Mouse (Mus musculus): ENCODE data around the gene Zswim1. TPM values are rescaled to one million over a fixed set of nuclear protein-coding genes. Genes with fewer than 3 reads are reported as not detected.
"Not testable (repeated sequence)": the region's sequence is repeated elsewhere in the genome, so short reads cannot be mapped to it uniquely, and the experiment has no call there.

Gene Zswim1
- total RNA-seq, 2 experiments from 2014 or later, result 3.3 to 4.6 TPM

GRCm38 (mm10) chr2:164823181-164823585, 697 bp downstream of the Zswim1 start:
- no peak for DNase-seq
- intact Hi-C loops (cut with DNase I; ENCODE audit: low total_unique reads), result no loop called here

- intact Hi-C loops (cut with DNase I; ENCODE audit: low total_unique reads), result no loop called here
- no peak for DNase-seq
These were observed 1.5 kb downstream of the Zswim1 start for GRCm38 (mm10) chr2:164823969-164824368.

GRCm38 (mm10) chr2:164825521-164825920, 3.0 kb downstream of the Zswim1 start:
- intact Hi-C loops (cut with DNase I; ENCODE audit: low total_unique reads), result no loop called here

GRCm38 (mm10) chr2:164827146-164827850, 4.8 kb downstream of the Zswim1 start:
- no peak for DNase-seq
- intact Hi-C loops (cut with DNase I; ENCODE audit: low total_unique reads), result no loop called here

More at GRCm38 (mm10) chr2:164825521-164825920, 3.0 kb downstream of the Zswim1 start:
- DNase-seq, result no peak

- intact Hi-C loops (cut with DNase I; ENCODE audit: low total_unique reads), result no loop called here
These were observed 6.0 kb downstream of the Zswim1 start, which contains the start of gene Spata25 for GRCm38 (mm10) chr2:164828437-164828836. TSS of gene Spata25 (minus strand) at chr2:164828537.

GRCm38 (mm10) chr2:164829090-164829489, 6.6 kb downstream of the Zswim1 start:
- intact Hi-C loops (cut with DNase I; ENCODE audit: low total_unique reads), result no loop called here
- DNase-seq, result no peak

More at GRCm38 (mm10) chr2:164828437-164828836, 6.0 kb downstream of the Zswim1 start, which contains the start of gene Spata25:
- DNase-seq, result no peak

GRCm38 (mm10) chr2:164831029-164831428, 8.5 kb downstream of the Zswim1 start:
- no peak for DNase-seq
- intact Hi-C loops (cut with DNase I; ENCODE audit: low total_unique reads), result loop anchor here (10.0 kb wide), 1 partner anchor 64 kb away; no protein-coding TSS in a partner anchor

- intact Hi-C loops (cut with DNase I; ENCODE audit: low total_unique reads), result loop anchor here (10.0 kb wide), 1 partner anchor 63 kb away; no protein-coding TSS in a partner anchor
These were observed 9.7 kb downstream of the Zswim1 start for GRCm38 (mm10) chr2:164832032-164832747.

GRCm38 (mm10) chr2:164832748-164833301, 10.3 kb downstream of the Zswim1 start, which contains the start of gene Ctsa:
TSS of gene Ctsa (plus strand) at chr2:164832873.
- intact Hi-C loops (cut with DNase I; ENCODE audit: low total_unique reads), result loop anchor here (10.0 kb wide), 1 partner anchor 62 kb away; no protein-coding TSS in a partner anchor
- DNase-seq, result peak; percentile 80

More at GRCm38 (mm10) chr2:164832032-164832747, 9.7 kb downstream of the Zswim1 start:
- DNase-seq, result no peak

GRCm38 (mm10) chr2:164833314-164833959, 11.0 kb downstream of the Zswim1 start, which contains the start of gene Neurl2:
TSS of gene Neurl2 (minus strand) at chr2:164833456.
- intact Hi-C loops (cut with DNase I; ENCODE audit: low total_unique reads), result loop anchor here (10.0 kb wide), 1 partner anchor 61 kb away; no protein-coding TSS in a partner anchor
- DNase-seq, result peak; percentile 90

GRCm38 (mm10) chr2:164834531-164834930, 12.0 kb downstream of the Zswim1 start:
- DNase-seq, result no peak
- intact Hi-C loops (cut with DNase I; ENCODE audit: low total_unique reads), result loop anchor here (10.0 kb wide), 1 partner anchor 60 kb away; no protein-coding TSS in a partner anchor

GRCm38 (mm10) chr2:164835164-164835563, 12.7 kb downstream of the Zswim1 start:
- DNase-seq, result no peak
- intact Hi-C loops (cut with DNase I; ENCODE audit: low total_unique reads), result loop anchor here (5.0 to 10.0 kb wide), 2 partner anchors 37 to 60 kb away; no protein-coding TSS in a partner anchor

GRCm38 (mm10) chr2:164845782-164846181, 23.3 kb downstream of the Zswim1 start:
- no peak for DNase-seq
- intact Hi-C loops (cut with DNase I; ENCODE audit: low total_unique reads), result no loop called here

GRCm38 (mm10) chr2:164850061-164850460, 27.6 kb downstream of the Zswim1 start:
- DNase-seq, result no peak
- intact Hi-C loops (cut with DNase I; ENCODE audit: low total_unique reads), result no loop called here

GRCm38 (mm10) chr2:164855572-164855971, 33.1 kb downstream of the Zswim1 start:
- not testable (repeated sequence) for DNase-seq

GRCm38 (mm10) chr2:164856309-164857100, 34.0 kb downstream of the Zswim1 start:
- no peak for DNase-seq
- intact Hi-C loops (cut with DNase I; ENCODE audit: low total_unique reads), result no loop called here

More at GRCm38 (mm10) chr2:164855572-164855971, 33.1 kb downstream of the Zswim1 start:
- intact Hi-C loops (cut with DNase I; ENCODE audit: low total_unique reads), result not testable (repeated sequence)

- intact Hi-C loops (cut with DNase I; ENCODE audit: low total_unique reads), result no loop called here
- DNase-seq, result peak; percentile 45
These were observed 34.8 kb downstream of the Zswim1 start, which contains the start of gene Pltp for GRCm38 (mm10) chr2:164857101-164857821. TSS of gene Pltp (minus strand) at chr2:164857711.
